Mouse (Mus musculus): ENCODE measurements at regions not wholly inside any gene's neighbourhood (a gene's known extent, or its start where the extent isn't known, plus 50 kb on each side); places are given as distances from the start of the nearest gene placed in this dataset.

DNA sequence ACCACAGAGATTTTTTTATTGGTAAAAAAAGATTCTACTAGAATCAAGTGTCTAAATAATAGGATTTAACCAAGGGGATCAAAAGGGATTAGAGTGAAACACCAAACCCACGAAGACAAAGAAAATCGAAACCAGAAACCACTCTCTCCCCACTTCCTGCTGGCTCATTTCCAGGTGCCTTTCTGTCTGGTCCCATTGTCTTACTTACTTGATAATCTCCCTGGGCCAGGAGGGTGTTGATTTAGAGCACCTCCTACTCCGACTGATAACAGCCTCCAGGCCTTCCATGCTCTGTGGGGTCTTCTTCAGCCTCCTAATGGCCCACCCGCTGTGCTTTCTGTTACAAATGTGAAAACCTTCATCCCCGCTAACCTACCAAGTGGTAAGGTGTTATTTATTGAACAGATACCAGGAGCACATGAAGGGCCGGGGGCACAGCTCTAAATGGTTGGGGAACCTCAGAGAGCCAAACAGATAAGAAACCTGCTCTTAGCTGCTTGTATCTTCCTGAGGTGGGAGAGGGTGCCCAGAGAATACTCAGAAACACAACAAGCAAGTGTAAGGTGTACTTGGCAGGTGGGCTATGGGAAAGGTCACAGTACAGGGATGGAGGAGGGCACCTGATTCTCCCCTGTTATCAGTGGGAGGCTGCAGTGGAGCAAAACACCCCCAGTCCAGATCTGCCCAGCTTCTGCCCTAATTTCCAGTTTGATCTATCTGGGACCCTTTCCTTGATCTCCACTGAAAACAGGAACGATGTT lies 72.6 kb upstream of the Cpsf6 start:
- TF ChIP-seq CTCF (IDR thresholded peaks at IDR 0.05; ENCODE audit: control insufficient read depth, insufficient read depth, low read length) (no peak), POLR2A (IDR thresholded peaks at IDR 0.05; ENCODE audit: borderline replicate concordance, control insufficient read depth, low read depth, low read length) (no peak)

Data from bone marrow, adult 2 months (tissue).